Mouse (Mus musculus) Muller cell, postnatal 12 days (primary cell): ENCODE results near the gene Pik3ca.

Experiments
- DNase-seq: peaks from one replicate; pipeline ENCODE4 v3.0.0-alpha.2; 2015; ENCODE audit errors: inconsistent ontology term

Pik3ca gene

GRCm38 (mm10) chr3:32397461-32398174 lies at the start of gene Pik3ca:
TSS of gene Pik3ca (plus strand) at chr3:32397671.
- DNase-seq, result peak; percentile 65

GRCm38 (mm10) chr3:32347881-32348280 lies 49.6 kb upstream of the Pik3ca start:
- DNase-seq, result peak; percentile 83

GRCm38 (mm10) chr3:32361221-32361620 lies 36.2 kb upstream of the Pik3ca start:
- DNase-seq, result peak; percentile 49

GRCm38 (mm10) chr3:32364195-32364594 lies 33.3 kb upstream of the Pik3ca start:
- peak; percentile 64 for DNase-seq

GRCm38 (mm10) chr3:32364841-32365545 lies 32.5 kb upstream of the Pik3ca start:
- DNase-seq, result peak; percentile 62

GRCm38 (mm10) chr3:32365546-32366245 lies 31.8 kb upstream of the Pik3ca start, which contains the start of gene Zmat3:
TSS of gene Zmat3 (minus strand) at chr3:32366014.
- DNase-seq, result peak; percentile 83

- peak; percentile 71 for DNase-seq
These were observed 31.2 kb upstream of the Pik3ca start for GRCm38 (mm10) chr3:32366246-32366734.

GRCm38 (mm10) chr3:32367516-32367915 lies 30.0 kb upstream of the Pik3ca start:
- DNase-seq, result peak; percentile 71

GRCm38 (mm10) chr3:32371957-32372356 lies 25.5 kb upstream of the Pik3ca start:
- DNase-seq, result no peak

- no peak for DNase-seq
These were observed 25.0 kb upstream of the Pik3ca start for GRCm38 (mm10) chr3:32372470-32372869.

- no peak for DNase-seq
These were observed 24.2 kb upstream of the Pik3ca start for GRCm38 (mm10) chr3:32373236-32373635.

GRCm38 (mm10) chr3:32379891-32380290 lies 17.6 kb upstream of the Pik3ca start:
- DNase-seq, result no peak

GRCm38 (mm10) chr3:32381556-32381955 lies 15.9 kb upstream of the Pik3ca start:
- DNase-seq, result no peak

- DNase-seq, result no peak
These were observed 4.6 kb upstream of the Pik3ca start for GRCm38 (mm10) chr3:32392841-32393240.

GRCm38 (mm10) chr3:32393986-32394385 lies 3.5 kb upstream of the Pik3ca start:
- no peak for DNase-seq

- DNase-seq, result peak; percentile 52
These were observed 1.5 kb upstream of the Pik3ca start for GRCm38 (mm10) chr3:32395771-32396551.

- peak; percentile 100 for DNase-seq
These were observed 544 bp upstream of the Pik3ca start for GRCm38 (mm10) chr3:32396794-32397460.

- DNase-seq, result no peak
These were observed 686 bp downstream of the Pik3ca start for GRCm38 (mm10) chr3:32398175-32398538.

GRCm38 (mm10) chr3:32398623-32399022 lies 1.2 kb downstream of the Pik3ca start:
- no peak for DNase-seq

GRCm38 (mm10) chr3:32399381-32399780 lies 1.9 kb downstream of the Pik3ca start:
- no peak for DNase-seq

GRCm38 (mm10) chr3:32399931-32400330 lies 2.5 kb downstream of the Pik3ca start:
- no peak for DNase-seq
